Mouse (Mus musculus) MN1 (cell line): Measurements from ENCODE around the gene Jakmip3.

Experiments used
- DNase-seq: peaks from one replicate; pipeline ENCODE4 v3.0.0-alpha.2; 2016; ENCODE audit warnings: low spot score

The Jakmip3 gene

GRCm38 (mm10) chr7:139063406-139063805, 122.9 kb downstream of the Jakmip3 start:
- no peak for DNase-seq

- peak; percentile 84 for DNase-seq
Observed at GRCm38 (mm10) chr7:139068182-139068623, 127.7 kb downstream of the Jakmip3 start.

DNA sequence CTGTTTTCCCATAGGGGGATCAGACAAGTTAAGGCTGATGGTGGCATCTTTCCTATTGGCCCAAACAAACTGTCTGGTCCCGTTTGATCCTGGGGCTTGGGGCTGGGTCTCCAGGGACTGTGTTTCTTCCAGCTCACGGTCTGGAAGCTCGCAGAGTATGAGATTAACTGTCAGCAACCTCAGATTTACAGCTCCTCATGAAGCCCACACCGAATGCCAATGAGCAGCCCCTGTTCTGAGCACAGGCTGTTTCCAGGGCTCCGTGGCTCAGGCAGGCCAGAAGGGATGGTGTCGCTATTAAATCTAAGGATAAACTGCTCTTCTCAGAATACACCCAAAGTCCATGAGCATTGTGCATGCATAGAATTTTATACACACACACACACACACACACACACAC, 133.7 kb downstream of the Jakmip3 start:
- DNase-seq = no peak

DNA sequence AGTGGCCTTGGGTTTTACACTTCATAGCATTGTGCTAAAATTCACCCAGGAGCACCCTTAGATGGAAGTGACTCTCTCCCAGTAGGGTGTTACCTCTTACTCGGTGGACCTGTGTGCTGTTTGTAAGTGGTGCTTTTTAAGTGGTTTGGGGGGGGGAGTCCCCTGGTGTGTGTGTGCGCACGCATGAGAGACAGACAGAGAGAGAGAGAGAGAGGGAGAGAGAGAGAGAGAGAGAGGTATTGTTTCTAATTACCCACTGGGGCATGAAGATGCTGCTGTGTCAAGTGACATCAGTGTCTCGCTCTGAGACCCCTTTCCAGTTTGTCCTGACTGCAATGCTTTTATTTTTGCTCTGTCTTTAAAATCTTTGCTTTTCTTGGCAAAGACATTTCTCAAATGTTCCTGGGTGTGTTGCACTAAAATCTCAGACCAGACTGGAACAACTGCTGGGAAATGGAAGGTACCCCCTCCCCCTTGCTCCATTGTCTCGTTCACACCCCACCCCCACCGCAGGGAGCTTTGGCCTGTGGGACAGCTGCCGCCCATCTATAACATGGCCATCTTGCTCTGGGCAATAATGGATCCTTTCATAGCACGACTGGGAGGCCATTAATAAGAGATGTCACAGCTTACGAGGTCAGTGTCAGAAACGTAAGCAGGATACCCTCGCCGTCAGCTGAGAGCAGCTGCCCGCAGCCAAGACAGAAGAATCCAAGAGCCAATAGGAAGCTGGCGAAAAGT, 134.7 kb downstream of the Jakmip3 start:
- no peak for DNase-seq

GRCm38 (mm10) chr7:139077283-139077682, 136.8 kb downstream of the Jakmip3 start:
- DNase-seq = no peak

GRCm38 (mm10) chr7:139078181-139078580, 137.7 kb downstream of the Jakmip3 start:
- DNase-seq = no peak

- no peak for DNase-seq
Observed at GRCm38 (mm10) chr7:139079141-139079540, 138.6 kb downstream of the Jakmip3 start.

DNA sequence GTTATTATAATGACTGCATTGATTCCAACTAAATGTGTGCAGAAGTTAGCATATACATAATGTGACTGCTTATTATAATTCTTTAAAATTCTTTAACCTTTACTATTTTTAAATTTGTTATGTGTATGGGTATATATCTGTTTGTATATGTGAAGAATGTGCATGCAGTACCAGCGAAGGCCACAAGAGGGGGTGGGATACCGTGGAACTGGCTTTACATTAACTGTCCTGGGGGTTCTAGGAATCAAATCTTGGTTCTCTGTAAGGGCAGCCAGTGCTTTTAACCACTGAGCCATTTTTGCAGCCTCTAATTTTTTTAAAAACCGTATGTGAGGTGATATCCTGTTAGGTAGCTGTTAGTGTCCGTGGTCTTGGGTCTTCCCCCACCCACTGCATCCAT, 140.2 kb downstream of the Jakmip3 start:
- no peak for DNase-seq

DNA sequence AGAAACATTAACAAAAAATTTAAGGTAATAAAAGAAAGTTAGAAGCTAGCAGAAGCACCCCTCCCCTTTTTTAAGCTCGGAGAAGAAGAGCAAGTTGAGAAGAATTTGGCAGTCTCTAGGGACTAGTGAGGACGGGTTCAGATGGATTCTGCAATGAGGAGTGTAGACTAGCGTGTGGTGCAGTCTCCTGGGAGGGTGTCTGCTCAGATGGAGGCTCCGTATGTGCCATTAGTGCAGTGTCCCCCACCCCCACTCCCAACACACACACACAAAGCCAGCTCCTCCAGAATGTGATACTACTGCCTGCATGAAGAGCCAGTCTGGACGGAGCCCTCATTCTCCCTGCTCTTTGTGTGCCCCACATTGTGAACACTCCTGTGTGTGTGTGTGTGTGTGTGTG, 140.6 kb downstream of the Jakmip3 start:
- no peak for DNase-seq

DNA sequence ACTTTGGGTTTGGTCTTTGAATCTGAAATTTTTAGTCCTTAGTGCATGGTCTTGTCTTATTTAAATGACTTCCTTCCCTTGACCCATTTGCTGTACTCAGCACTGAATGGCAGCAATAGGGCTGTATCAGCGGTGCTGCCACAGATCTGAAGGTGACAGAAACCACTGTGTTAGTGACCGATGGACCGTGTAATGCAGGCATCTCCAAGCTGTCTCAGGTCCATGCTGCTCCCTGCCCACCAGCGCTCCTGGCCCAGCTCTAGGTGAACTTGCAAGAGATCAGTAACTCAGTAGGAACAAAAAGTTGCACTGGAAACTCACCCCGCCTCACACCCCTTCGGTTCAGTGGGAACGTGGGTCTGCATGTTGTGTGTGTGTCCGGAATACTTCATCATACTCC, 141.8 kb downstream of the Jakmip3 start:
- no peak for DNase-seq

- DNase-seq = no peak
Observed at GRCm38 (mm10) chr7:139084316-139084715, 143.8 kb downstream of the Jakmip3 start.

DNA sequence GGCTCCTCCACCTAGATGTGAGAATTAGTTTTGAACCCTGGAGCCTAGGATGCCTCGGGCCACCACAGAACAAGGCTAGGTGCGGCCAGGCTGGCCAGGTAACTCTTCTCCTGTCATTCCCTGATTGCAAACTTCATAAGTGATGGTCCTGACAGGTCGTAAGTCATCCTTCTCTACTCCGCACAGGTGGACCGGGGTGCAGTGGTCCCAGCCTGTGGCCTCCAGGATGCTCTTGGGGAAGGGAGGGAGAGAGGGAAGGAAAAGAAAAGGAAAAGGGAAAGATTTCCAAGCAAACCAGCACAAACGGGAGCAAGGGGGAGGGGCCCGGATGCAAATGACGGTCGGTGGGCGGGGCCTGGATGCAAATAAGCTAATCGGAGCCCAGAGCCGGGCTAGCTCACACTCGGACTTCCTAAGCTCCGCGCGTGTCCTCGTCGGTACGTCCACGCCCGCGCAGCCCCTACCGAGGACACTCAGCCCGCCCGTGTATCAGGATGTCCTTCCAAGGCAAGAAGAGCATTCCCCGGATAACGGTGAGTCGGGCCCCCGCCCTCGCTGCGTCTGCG, 145.2 kb downstream of the Jakmip3 start, which contains the start of gene Dpysl4:
Gene Dpysl4 (plus strand): TSS at position 373 of the 566 bp plus-strand sequence.
- DNase-seq = no peak

- no peak for DNase-seq
Observed at GRCm38 (mm10) chr7:139086195-139087158, 145.9 kb downstream of the Jakmip3 start.

DNA sequence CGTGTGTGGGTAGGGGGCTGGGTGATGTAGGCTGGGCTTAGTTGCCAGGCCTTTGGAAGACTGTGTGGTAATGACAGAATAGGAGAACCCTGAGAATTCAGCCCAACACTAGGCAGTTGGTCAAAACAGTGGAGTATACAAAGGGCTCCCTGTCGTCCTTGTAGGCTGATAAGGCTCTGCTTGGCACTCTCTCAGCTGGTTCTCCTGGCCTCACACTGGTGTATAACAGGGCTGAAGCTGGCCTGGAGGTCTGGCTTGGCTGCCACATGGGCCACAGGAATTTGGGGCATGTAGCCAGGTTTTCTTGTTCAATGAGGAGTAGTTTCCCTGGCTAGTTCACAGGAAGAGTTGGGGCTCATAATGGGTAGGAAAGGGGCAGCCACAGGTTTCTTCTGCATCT, 147.3 kb downstream of the Jakmip3 start:
- DNase-seq = no peak

GRCm38 (mm10) chr7:139089892-139090874, 149.7 kb downstream of the Jakmip3 start:
- no peak for DNase-seq

- DNase-seq = no peak
Observed at GRCm38 (mm10) chr7:139091681-139092080, 151.2 kb downstream of the Jakmip3 start.

GRCm38 (mm10) chr7:139092676-139093075, 152.1 kb downstream of the Jakmip3 start:
- DNase-seq = no peak

DNA sequence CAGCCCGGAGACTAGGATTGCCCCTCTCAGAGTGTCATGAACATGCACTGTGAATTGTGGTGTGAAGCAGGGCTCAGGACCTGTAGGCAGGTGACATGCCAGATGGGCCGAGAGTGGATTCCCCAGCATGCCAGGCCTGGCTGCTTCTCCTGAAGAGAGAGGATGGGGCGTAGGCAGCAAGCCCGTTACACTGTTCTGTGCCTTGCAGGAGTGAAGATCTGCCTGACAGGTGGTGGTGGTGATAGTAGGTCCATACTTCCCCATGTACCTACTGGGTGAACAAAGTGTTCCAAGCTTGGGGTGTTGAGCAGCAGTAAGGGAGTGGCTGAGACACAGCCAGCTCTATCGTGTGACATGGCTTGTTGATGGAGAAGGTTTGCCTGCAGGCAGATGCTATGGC, 152.6 kb downstream of the Jakmip3 start:
- no peak for DNase-seq

- DNase-seq = no peak
Observed at GRCm38 (mm10) chr7:139093781-139094180, 153.3 kb downstream of the Jakmip3 start.

- no peak for DNase-seq
Observed at GRCm38 (mm10) chr7:139094761-139095160, 154.2 kb downstream of the Jakmip3 start.

- no peak for DNase-seq
Observed at GRCm38 (mm10) chr7:139095282-139095681, 154.8 kb downstream of the Jakmip3 start.
